Mouse (Mus musculus): ENCODE measurements around the gene Fzd5.

Fzd5 gene

DNA sequence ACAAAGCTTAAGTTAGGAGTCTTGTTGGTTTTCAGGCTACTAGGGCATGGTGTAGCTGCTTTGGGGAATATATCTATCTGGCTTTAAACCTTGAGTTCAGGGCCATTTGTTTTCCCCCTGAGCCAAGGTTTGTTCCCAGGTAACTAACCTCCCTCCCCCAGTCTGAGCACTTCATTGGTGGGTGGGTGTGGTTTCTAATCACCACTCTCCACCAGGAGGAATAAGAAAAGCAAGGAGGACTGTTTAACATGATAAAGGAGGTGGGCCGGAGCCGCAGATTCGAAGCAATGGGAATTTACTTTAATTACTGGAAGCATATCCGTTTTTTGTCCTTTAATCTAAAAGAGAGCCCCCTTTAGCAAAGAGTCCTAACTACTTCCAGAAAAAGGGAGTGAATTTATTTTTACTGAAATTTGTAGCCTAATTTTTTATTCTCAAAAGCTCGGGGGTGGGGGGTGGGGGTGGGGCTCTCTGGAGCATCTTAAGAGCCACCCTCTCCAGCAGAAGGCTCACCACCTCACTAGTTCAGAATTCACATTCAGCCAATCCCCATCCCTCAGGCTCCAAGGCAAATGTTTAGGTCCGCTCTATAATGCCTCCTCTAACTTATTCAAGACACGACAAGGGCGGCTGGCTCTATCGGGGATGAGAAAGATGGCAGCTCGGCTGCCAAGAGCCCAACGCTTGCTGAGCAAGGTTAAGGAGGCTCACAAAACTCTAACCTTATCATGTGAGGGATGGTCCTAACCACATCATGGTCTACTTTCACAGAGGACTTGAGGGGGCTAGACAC, 3.9 kb downstream of the Fzd5 start:
- peak in 1 of 2 experiments; percentile 34 for DNase-seq (ENCODE audit: low spot score in 2 of 2)

- no peak for DNase-seq (ENCODE audit: low spot score in 2 of 2)
Observed at GRCm38 (mm10) chr1:64732637-64733200, 4.8 kb downstream of the Fzd5 start.

DNA sequence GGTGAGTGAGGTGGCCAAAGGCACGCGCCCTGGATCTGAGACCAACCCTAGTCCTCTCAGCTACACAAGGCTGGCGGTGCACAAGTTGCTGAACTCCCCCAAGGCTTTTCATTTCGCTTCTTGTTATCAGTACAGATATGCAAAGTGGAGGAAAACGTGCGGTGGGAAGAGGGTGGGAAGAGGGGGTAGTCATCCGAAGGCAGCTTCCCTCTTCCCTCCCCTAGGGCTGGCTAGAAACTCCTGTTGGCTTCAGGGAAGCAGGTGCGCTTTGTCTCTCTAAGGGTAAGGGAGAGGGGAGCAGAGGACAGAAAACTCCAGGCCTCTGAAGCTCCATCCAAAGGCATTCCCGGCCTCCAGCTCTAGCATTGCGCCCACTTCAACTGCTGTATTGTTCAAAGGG, 5.4 kb downstream of the Fzd5 start:
- no peak for DNase-seq (ENCODE audit: low spot score in 2 of 2)

- DNase-seq (ENCODE audit: low spot score in 2 of 2): no peak
Observed at GRCm38 (mm10) chr1:64731341-64732020, 6.1 kb downstream of the Fzd5 start.

- DNase-seq (ENCODE audit: low spot score in 2 of 2): no peak
Observed at GRCm38 (mm10) chr1:64730046-64730445, 7.5 kb downstream of the Fzd5 start.

DNA sequence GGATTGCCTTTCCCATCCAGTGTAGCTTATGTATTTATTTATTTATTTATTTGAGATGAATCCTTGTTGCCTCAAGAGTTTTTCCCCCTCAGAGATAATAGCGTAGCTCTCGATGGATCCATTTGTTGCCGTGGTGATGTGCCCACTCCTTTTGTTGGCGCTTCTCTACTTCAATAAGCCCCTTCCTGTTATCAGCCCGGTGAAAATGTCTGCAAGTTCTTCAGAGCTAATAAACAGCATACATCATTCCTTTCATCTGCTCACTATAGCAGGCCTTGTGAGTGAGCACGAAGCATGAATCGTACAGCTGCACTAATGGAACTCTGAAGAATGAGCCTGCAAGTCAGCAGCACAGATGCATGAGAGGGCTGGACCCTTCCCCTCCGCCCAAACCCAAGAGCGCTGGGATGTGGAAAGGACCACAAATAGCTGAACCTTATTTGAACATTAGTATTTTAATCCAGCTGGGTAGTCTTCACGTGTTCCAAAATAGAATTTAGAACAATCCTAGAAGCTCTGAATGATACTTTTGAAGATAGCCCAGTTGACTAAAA, 16.4 kb downstream of the Fzd5 start:
- no peak for DNase-seq (ENCODE audit: low spot score in 2 of 2)

DNA sequence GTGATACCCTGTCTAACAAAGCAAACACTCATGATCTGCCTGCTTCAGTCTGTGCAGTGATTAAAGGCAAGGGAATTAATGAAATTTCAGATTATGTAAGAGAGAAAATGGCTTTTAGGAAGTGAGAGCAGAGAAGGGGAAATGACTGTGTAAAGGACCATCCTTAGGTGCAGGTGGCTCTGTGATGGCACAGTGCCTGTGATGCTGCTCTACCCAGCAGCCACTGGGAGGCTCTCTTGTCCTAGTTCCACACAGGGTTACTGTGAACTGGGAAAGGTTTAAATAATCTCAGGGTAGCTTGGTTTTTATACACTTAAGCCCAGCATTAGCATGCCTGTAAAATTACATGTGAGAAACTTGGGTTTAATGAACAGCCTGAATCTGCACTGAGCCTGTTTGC, 20.0 kb downstream of the Fzd5 start:
- DNase-seq (ENCODE audit: low spot score in 2 of 2): peak; percentile 50 to 65

- no peak for DNase-seq (ENCODE audit: low spot score in 2 of 2)
Observed at GRCm38 (mm10) chr1:64716589-64717304, 20.8 kb downstream of the Fzd5 start.

- no peak for DNase-seq (ENCODE audit: low spot score in 2 of 2)
Observed at GRCm38 (mm10) chr1:64715458-64715857, 22.1 kb downstream of the Fzd5 start.

DNA sequence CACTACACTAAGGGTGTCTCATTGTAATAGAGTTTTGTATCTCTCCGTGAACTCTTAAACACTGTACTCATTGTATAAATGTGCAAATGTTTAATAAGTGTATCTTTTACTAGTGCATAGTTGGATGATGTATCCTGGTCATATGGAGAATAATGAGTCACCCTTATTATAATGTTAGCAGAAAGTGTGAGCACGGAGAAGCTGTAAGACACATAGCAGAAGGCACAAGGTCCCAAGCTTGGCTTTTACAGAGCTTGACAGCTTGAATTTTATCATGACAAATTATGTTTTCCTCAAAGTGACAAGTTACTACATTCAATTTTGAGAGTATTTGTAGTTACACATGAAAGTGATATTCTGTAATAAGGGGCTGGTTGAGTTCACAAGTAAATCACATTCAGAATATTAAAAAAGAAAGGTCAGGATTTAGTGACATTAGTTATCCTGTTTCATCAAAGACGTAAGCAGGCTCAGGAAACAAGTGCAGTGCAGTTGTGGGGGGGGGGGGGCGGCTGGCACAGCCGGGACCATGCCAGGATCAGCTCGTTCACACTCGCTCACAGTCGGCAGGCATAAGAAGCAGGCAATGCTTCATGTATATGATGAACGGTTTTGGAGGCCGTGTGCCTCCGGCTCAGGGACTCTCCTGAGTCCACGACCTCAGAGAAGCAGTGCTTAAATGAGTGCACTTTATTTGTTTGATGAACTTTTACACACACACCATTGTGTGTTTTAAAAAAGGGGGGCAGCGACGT, 25.4 kb downstream of the Fzd5 start:
- DNase-seq (ENCODE audit: low spot score in 2 of 2): no peak

GRCm38 (mm10) chr1:64709891-64710290, 27.7 kb downstream of the Fzd5 start:
- no peak for DNase-seq (ENCODE audit: low spot score in 2 of 2)

DNA sequence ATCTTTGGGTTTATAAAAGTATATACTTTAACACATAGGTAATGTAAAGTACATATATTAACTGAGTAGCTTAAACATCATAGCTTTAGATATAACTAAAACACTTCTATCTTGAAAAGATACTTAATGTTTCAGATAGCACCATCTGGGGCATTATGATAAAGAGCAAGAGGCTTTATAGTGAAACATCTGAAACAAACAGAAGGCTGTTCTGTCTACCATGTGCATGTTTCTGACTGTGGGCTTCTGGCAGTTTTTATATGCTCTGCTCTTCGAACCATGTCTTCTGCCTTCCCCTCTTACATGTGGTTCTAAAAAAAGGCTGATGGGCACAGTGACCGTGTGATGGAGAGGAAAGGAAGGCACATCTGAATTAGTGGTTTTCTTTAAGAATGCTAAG, 30.9 kb downstream of the Fzd5 start:
- DNase-seq (ENCODE audit: low spot score in 2 of 2): no peak

DNA sequence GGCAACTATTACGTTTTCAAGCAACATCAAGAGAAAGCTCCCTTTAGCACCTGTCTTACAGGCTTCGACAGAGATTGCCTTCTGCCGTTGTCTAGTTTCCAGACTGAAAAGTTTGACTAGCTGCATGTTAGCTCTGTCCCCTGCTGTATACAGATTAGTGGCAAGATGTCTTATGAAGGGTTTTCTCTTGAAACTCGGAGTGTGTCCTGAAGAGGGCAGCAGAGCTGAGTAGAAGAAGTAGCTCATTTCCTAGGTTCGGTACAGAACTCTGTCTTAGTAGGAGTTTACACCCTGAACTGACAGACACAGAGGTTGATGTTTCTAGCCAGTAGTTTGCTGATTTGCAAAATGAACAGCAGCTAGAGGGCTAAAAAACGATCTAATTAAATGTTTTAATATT, 32.3 kb downstream of the Fzd5 start:
- DNase-seq (ENCODE audit: low spot score in 2 of 2): peak; percentile 57 to 72

DNA sequence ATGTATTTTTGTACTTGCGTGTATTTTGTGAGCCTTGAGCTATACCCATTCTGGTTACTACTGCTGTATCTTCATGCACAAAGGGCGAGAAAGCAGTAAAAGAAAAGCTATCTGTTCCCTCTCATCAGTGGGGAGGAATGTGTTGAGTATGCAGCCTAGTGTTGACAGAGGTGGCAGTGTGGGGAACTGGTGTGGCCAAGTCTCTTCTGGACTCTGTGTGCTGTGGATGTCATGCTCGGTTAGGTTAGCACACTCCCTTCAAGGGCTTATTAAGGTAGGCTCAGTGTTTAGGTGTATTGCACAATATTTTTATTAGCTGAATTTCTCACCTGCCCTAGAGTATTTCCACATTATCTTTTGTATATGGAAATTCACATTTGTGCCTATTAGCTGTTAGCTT, 35.8 kb downstream of the Fzd5 start:
- DNase-seq (ENCODE audit: low spot score in 2 of 2): no peak

DNA sequence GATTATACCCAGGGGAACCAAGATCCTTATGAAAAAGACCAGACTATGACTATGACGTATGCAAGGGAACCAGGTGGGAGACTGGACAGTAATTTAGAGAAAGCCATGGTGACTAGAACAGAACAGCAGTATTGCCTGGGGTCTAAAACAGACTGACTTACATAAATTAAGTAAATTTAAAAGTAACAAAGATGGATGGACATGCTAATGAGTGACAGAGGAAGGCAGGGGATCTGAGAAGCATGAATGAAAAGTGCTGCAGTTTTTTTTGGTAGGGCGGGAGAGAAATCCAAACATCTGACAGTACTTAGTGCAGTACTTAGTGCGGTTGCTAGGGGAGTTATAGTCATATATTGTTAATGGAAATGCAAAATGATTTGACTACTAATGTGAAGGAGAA, 42.4 kb downstream of the Fzd5 start:
- no peak for DNase-seq (ENCODE audit: low spot score in 2 of 2)

DNA sequence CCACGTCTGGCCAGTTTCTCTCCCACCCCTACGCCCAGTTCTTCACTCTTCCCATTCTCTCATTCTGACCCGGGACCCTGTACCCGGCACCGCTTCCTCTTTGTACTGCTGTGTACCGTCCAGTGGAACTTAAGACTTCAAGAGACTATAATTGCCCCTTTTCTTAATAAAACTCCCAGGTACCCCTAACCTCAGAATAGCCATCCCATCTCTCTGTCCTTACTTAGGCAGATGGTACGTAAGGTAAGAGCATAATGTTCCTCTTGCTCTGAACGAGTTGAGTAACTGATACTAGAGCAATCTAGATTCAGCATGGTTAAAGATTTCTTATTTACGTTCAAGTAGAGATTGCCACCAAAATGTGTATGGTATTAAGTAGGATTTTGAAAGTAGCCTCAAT, 46.0 kb downstream of the Fzd5 start:
- no peak for DNase-seq (ENCODE audit: low spot score in 2 of 2)

DNA sequence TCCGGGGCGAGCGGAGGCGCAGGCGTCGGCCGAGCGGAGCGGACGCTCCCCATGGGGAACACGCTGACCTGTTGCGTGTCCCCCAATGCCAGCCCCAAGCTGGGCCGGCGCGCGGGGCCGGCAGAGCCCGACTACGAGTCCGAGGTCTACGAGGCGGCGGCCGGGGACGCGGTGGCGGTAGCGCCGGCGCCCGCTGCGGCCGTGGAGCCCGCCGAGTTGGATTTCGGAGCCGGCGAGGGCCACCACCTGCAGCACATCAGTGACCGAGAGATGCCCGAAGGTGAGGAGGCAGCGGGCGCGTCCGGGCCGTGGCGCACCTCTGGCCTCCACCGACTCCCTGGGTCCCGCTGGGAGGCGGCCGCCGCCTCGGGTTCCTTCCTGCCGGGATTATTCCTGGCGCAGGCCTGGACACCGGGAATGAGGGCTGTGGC, 46.4 kb downstream of the Fzd5 start:
- peak; percentile 49 to 82 for DNase-seq (ENCODE audit: low spot score in 2 of 2)

DNA sequence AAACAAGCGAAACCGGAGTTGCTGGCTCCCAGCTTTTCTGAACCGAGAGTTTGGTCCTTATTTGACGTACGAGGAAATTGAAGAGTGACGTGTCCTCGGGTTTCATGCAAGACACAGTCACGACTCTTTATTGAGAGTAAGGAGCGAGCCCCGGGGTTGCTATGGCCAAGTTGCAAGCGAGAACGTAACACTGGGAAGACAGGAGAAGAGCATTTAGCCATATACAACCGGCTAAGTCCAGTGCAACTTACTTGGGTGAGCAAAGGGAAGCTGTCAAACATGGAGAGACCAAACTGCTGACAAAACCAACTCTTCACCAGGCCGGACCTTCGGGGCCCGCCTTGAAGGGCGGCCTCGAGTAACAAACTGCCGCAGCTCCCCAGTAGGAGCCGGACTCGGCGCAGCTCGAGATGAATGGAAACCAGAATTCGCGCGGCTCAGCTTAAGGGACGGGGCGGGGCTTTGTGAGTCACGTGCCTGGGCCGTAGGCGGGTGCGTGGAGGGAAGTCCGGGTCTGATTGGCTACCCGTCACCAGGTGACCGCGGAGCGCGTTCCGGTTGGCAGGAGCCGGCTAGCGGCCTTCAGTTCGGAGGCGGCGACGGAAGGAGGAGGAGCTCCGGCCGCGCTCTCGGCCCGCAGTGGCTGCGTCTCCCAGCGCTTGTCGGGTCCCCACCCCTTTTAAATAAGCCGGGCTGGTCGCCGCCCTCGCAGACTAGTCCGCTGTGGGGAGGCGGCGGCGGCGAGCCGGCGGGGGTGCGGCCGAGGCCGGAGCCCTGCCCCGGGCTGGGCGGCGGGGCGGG, 47.1 kb downstream of the Fzd5 start, which contains the start of gene Ccnyl1:
Gene Ccnyl1, plus strand, starts transcription at position 243 of the 801 bp plus-strand sequence.
- peak; percentile 99 for DNase-seq (ENCODE audit: low spot score in 2 of 2)

DNA sequence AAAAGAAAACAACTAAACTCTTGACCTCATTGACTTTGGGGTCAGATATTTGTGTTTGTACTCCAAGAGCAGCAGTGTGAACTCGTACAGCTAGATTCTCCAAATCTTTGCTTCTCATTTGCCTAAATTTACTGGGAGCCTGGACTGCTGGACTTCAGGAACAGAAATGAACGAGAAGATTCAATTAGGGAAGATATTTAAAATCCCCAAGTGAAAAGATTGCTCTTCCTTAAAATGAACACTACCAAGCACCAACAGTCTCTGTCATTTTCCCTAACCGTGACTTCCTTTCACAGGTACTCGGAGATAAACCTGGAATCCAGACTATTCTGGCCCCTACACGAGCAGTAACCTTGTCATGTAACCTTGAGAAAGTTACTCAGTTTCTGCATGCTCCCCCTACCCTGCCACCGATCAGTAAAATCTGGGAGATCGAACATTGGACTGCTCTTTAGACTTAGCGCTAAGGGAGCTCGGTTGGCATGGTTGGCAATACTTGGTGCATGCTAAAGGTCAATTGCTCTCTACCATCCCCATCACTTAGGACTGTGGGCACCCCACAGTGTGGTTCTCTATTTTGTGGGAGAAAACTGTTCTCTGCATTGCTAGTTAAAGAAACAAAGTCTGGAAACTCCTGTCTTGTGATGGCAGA, 47.9 kb downstream of the Fzd5 start:
- DNase-seq (ENCODE audit: low spot score in 2 of 2): peak in 1 of 2 experiments; percentile 63

- DNase-seq (ENCODE audit: low spot score in 2 of 2): no peak
Observed at GRCm38 (mm10) chr1:64688046-64688445, 49.5 kb downstream of the Fzd5 start.
